Mouse (Mus musculus) forebrain, embryonic 14.5 days (tissue): Measurements from ENCODE around the gene Trhde. TPM values are rescaled to one million over a fixed set of nuclear protein-coding genes. Genes with fewer than 3 reads are reported as not detected.
A peak's percentile ranks its signal among the peaks of the same experiment; 100 is the strongest.

Source experiments
- ATAC-seq: fragments of 200-750 bp; cut with Nextera tagmentation; 2 replicates; pipeline ENCODE4 v1.8.0; 2017; ENCODE audit warnings: mild to moderate bottlenecking, moderate library complexity
- DNase-seq: peaks from one replicate; pipeline ENCODE4 v3.0.0-alpha.2; 2015; ENCODE audit warnings: low spot score
- H3K27ac ChIP-seq: fragments of 300-500 bp; sonication (generic); 2 replicates; pipeline ENCODE4 v1.5.1; 2014; ENCODE audit warnings: low read depth, mild to moderate bottlenecking, control low read depth, low read length, moderate library complexity
- H3K27me3 ChIP-seq: fragments of 300-500 bp; sonication (generic); replicated peaks from 2 replicates; pipeline ENCODE4 v1.6.1; 2014; ENCODE audit warnings: low read length, control low read depth, mixed read lengths; ENCODE audit not compliant: control insufficient read depth, insufficient read depth
- H3K36me3 ChIP-seq: fragments of 300-500 bp; sonication (generic); 2 replicates; pipeline ENCODE4 v1.6.1; 2014; ENCODE audit warnings: low read length, control low read depth; ENCODE audit not compliant: control insufficient read depth, insufficient read depth
- H3K4me1 ChIP-seq: fragments of 300-500 bp; sonication (generic); 2 replicates; pipeline ENCODE4 v1.6.1; 2014; ENCODE audit warnings: antibody characterized with exemption, low read length, control low read depth; ENCODE audit not compliant: control insufficient read depth, insufficient read depth
- H3K4me2 ChIP-seq: fragments of 300-500 bp; sonication (generic); 2 replicates; pipeline ENCODE4 v1.6.1; 2014; ENCODE audit warnings: mild to moderate bottlenecking, control low read depth, low read length
- H3K4me3 ChIP-seq: fragments of 300-500 bp; sonication (generic); 2 replicates; pipeline ENCODE4 v1.5.1; 2014; ENCODE audit warnings: low read depth, low read length, control low read depth
- H3K9ac ChIP-seq: fragments of 300-500 bp; sonication (generic); 2 replicates; pipeline ENCODE4 v1.6.1; 2014; ENCODE audit warnings: mild to moderate bottlenecking, low read length, control low read depth, moderate library complexity
- H3K9me3 ChIP-seq: fragments of 300-500 bp; sonication (generic); replicated peaks from 2 replicates; pipeline ENCODE4 v1.6.1; 2016; ENCODE audit warnings: low read length, control low read depth, mixed read lengths; ENCODE audit not compliant: control insufficient read depth
- WGBS: fragments of 180-500 bp; shearing (Covaris S2); extraction: QIAGEN DNeasy Blood & Tissue Kit; methylation state at CpG from one replicate; pipeline ENCODE4 v1.1.7; 2014; 5-methylcytosine and 5-hydroxymethylcytosine counted together
- polyA plus RNA-seq: library from polyadenylated mRNA; unstranded; fragments of >200 nt; fragmentation: Nextera tagmentation; extraction: Ambion mirVana; gene quantifications from 2 replicates; pipeline ENCODE4 v1.2.1, GENCODE M21; 2014

Gene Trhde
- polyA plus RNA-seq, 1 experiment from 2014 or later = 1.8 TPM

DNA sequence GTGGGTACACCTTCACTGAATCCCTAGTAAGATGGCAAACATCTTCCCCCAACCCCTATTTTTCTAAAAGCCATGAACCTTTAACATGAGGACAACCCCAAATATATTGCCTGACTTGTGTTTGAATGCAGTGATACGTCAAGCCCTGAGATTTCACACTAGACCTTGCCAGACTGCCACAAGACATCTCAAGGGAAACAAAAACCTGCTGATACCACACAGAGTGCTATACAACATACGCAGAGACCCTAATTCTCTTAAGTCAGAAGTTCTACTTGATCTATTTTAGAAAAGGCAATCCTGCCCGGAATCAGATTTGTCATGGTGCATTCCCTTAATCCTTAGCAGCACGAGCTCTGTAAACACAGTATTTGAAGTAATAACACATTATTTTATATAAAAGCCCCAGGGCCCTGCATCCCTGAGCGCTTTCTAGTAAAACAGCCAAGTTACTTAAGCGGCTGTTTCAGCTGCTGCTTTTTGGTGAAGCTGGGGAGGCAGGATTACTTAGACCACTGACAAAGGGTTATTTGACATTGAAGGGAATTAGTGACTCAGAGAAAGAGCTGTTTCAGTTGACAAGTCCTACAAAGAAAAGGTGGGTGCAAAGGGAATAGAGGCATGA lies 130.2 kb downstream of the Trhde start:
- H3K4me1 ChIP-seq = peaks cover 6% of the 10 kb centered on the region; the same call in 1 of the 2 replicates
- no peaks in the 10 kb centered on the region for H3K36me3 ChIP-seq
- 9% methylated on average over 6 of the region's 6 CpGs for WGBS
- no peak overlapping the region for H3K4me2 ChIP-seq
- no peaks in the 10 kb centered on the region for H3K27me3 ChIP-seq
- no peak overlapping the region for H3K4me3 ChIP-seq
- H3K27ac ChIP-seq = no peak overlapping the region
- ATAC-seq (0 out of 2 replicates have a peak, but pooled peaks have one; percentile 32), DNase-seq (peak; percentile 19)
- no peaks in the 10 kb centered on the region for H3K9me3 ChIP-seq
- H3K9ac ChIP-seq = no peak overlapping the region

DNA sequence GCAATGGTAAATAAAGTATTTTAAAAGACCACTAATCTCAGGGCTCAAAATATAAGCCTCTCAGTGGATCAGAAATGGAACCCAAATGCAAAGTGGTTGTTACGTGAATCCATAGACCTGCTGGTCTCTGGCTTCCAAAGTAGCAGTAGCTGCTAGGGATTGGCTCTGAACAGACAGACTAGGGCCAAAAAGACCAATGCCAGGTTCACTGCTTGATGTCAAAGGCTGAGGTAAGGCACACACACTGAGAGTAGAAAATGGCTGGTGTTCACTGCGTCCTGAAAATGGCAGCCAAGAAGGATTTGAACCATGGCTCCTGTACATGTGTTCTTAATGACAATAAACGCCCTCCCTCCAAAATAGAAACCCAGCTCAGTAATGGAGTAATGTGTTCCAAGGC lies 209.1 kb downstream of the Trhde start:
- Histone ChIP-seq H3K9me3 (no peaks in the 10 kb centered on the region), H3K36me3 (no peaks in the 10 kb centered on the region), H3K27me3 (no peaks in the 10 kb centered on the region), H3K4me1 (no peaks in the 10 kb centered on the region), H3K9ac (no peak overlapping the region), H3K27ac (no peak overlapping the region), H3K4me2 (no peak overlapping the region), H3K4me3 (no peak overlapping the region)
- 87% methylated on average over 3 of the region's 3 CpGs for WGBS
- DNase-seq = no peak
- ATAC-seq = no peak

DNA sequence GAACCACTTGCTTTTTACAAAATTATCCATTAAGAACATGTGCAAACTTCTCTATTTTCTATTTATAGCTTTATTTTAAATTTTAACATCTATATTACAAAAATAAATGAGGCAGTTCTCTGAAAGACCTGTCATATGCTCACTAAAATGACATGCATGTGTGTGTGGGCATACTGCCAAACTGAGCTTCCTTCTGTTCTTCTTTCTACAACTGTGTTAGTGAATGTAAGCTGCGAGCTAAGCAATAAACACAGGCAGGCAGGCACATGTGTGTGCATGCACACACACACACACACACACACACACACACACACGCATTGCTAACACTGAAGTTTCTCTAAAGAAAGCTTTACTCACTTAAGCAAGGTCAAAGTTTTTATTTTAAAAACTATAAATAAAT lies 223.2 kb downstream of the Trhde start:
- WGBS = 63% methylated on average over 2 of the region's 2 CpGs
- Histone ChIP-seq H3K4me3 (no peak overlapping the region), H3K4me2 (no peak overlapping the region), H3K27ac (no peak overlapping the region), H3K9me3 (no peaks in the 10 kb centered on the region), H3K9ac (no peak overlapping the region), H3K36me3 (no peaks in the 10 kb centered on the region), H3K27me3 (no peaks in the 10 kb centered on the region), H3K4me1 (no peaks in the 10 kb centered on the region)
- DNase-seq (peak; percentile 81), ATAC-seq (peak; percentile 87; the same call in 1 of the 2 replicates)

DNA sequence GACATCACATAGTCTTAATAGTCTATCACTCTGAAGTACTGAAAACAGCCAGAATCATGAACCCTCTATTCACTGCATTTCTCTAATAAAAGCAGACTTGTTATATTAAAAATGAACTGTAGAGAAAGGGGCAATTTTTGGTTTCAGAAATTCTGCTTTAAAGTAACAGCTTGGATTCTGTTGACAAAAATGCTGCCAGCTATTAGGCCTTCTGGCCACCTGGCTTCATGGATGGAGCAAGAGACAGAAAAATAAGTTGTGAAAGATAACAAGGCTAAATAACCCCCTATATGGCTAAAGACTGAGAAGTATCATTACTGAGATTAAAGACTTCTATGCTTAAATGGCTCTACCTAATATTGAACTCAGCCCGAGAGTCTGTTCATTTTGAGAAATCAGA lies 234.2 kb downstream of the Trhde start:
- Histone ChIP-seq H3K36me3 (no peaks in the 10 kb centered on the region), H3K27me3 (no peaks in the 10 kb centered on the region), H3K9ac (no peak overlapping the region), H3K27ac (no peak overlapping the region), H3K4me1 (no peaks in the 10 kb centered on the region), H3K4me2 (no peak overlapping the region), H3K4me3 (no peak overlapping the region), H3K9me3 (no peaks in the 10 kb centered on the region)
- 90% methylated on average over 1 of the region's 1 CpGs for WGBS
- DNase-seq (no peak), ATAC-seq (no peak)

DNA sequence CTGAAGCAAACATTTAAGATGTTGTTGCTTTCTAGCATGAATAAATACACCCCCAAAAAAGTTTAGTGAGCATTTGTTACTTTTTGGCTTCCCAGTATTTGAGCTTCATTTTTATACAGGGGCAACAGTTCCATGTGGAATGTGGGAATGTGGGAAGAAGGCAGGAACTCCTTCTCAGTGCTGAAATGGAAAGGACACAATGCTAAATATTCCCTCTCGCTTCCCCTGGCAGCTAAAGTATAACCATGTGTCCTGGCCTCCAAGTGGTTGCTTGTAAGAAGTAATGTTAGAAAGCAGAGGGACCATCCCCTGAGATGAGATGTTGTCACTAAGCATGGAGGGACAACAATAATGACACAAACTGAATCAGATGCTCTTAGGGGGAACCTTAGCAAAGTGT lies 292.9 kb downstream of the Trhde start:
- Histone ChIP-seq H3K4me2 (no peak overlapping the region), H3K27me3 (no peaks in the 10 kb centered on the region), H3K4me3 (no peak overlapping the region), H3K36me3 (no peaks in the 10 kb centered on the region), H3K9ac (no peak overlapping the region), H3K4me1 (no peaks in the 10 kb centered on the region), H3K27ac (no peak overlapping the region), H3K9me3 (no peaks in the 10 kb centered on the region)
- WGBS = 86% methylated on average over 1 of the region's 1 CpGs
- DNase-seq (no peak), ATAC-seq (no peak)

DNA sequence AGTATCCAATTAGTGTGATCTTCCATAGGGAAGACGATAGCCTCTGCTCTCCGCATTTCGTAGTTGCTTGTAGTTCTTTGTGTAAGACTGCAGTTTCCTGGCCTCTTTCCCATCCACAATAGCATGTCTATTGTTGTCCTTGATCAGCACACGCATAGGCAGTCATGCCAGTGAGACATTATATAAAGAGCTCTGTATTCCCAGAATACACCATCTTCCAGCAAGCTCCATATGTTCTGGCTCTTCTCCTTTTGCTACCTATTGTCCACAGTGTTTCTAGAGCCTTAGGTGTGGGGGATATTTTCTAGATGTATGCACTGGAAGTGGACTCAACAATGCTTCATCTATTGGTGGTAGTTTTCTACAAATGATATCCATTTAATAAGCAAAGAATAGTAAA lies 313.3 kb downstream of the Trhde start:
- Histone ChIP-seq H3K27ac (no peak overlapping the region), H3K4me1 (no peaks in the 10 kb centered on the region), H3K36me3 (no peaks in the 10 kb centered on the region), H3K9ac (no peak overlapping the region), H3K4me3 (no peak overlapping the region), H3K4me2 (no peak overlapping the region), H3K9me3 (no peaks in the 10 kb centered on the region), H3K27me3 (no peaks in the 10 kb centered on the region)
- ATAC-seq (no peak), DNase-seq (no peak)
- WGBS = 58% methylated on average over 4 of the region's 4 CpGs

DNA sequence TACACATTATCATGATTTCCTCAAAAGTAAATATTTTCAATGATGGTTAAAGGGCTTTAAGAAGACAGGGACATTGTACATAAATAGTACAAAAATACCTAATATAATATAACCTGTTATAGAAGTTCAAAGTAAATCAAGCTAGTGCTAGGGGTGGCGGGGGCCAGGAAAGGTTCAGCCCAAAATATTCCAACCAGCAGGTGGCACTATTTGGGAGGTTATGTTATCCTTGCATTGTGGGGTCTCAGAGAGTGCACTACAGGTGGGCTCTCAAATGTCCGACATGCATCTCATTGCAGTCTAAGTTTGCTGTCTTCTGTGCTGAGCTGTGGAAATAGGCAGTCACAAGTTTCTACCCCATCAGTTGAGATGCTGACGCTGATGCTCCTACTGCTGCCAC lies 346.5 kb downstream of the Trhde start:
- Histone ChIP-seq H3K9me3 (no peaks in the 10 kb centered on the region), H3K27ac (no peak overlapping the region), H3K36me3 (no peaks in the 10 kb centered on the region), H3K4me3 (no peak overlapping the region), H3K4me2 (no peak overlapping the region), H3K4me1 (no peaks in the 10 kb centered on the region), H3K27me3 (no peaks in the 10 kb centered on the region), H3K9ac (no peak overlapping the region)
- DNase-seq = no peak
- no peak for ATAC-seq
- 67% methylated on average over 3 of the region's 3 CpGs for WGBS

DNA sequence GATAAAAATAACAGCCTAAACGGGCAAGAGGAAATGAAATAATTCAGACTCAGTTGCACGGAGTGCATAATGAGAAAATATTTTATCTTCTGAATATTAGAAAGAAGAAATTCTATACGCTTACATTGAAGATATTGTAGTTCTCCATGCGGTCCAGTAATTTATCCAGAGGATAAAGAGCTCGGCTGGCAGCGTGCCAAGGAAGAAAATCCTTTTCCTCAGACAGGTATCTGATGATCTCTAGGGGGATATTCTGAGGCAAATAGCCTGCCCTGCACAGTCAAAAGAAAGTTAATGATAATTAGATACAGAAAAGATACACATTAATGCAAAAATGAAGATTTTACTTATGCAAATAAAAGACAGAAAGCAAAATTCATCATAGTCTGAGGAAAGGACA lies 354.0 kb downstream of the Trhde start:
- DNase-seq (peak; percentile 29), ATAC-seq (no peak)
- no peak overlapping the region for H3K4me2 ChIP-seq
- no peak overlapping the region for H3K9ac ChIP-seq
- no peak overlapping the region for H3K4me3 ChIP-seq
- no peaks in the 10 kb centered on the region for H3K4me1 ChIP-seq
- H3K27ac ChIP-seq = no peak overlapping the region
- H3K36me3 ChIP-seq = no peaks in the 10 kb centered on the region
- WGBS = 44% methylated on average over 6 of the region's 6 CpGs
- no peaks in the 10 kb centered on the region for H3K9me3 ChIP-seq
- H3K27me3 ChIP-seq = no peaks in the 10 kb centered on the region

DNA sequence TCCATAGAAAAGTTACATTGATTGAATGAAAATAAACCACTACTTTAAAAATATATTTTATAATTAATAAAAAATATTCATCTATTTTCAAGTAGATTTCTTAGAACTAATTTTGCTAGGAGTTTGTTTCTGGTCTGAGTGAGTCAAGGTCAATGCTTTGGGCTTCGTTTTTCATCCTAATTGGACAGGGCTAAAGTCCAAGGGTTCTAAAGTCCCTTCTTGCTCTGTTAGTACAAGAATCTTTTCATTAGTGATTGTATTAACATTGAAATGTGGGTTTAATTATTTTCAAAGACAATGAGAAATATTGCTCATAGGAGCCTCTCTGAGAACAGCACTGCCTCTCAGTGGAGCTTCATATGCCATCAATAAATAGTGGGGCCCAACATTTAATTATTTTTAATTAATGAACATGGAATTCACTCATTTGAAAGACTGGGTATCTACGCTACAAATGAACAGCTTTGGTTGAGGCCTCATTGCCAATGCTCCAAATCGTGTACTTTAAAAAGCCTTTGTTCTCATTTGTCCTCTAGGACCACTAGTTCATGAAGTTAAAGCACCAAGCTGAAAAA lies 383.1 kb downstream of the Trhde start:
- ATAC-seq = no peak
- no peak for DNase-seq
- Histone ChIP-seq H3K36me3 (no peaks in the 10 kb centered on the region), H3K9me3 (no peaks in the 10 kb centered on the region), H3K4me1 (no peaks in the 10 kb centered on the region), H3K27ac (no peak overlapping the region), H3K9ac (no peak overlapping the region), H3K4me3 (no peak overlapping the region), H3K4me2 (no peak overlapping the region), H3K27me3 (no peaks in the 10 kb centered on the region)
- WGBS = 32% methylated on average over 3 of the region's 3 CpGs
